Mouse (Mus musculus): Measurements from ENCODE around the gene Npepps.
A peak's percentile ranks its signal among the peaks of the same experiment; 100 is the strongest.
"Not testable (repeated sequence)": the region's sequence is repeated elsewhere in the genome, so short reads cannot be mapped to it uniquely, and the experiment has no call there.

Gene Npepps

GRCm38 (mm10) chr11:97280216-97280861 lies at the start of gene Npepps:
Gene Npepps (minus strand): TSS chr11:97280638.
- DNase-seq (ENCODE audit: low spot score) = peak; percentile 71

DNA sequence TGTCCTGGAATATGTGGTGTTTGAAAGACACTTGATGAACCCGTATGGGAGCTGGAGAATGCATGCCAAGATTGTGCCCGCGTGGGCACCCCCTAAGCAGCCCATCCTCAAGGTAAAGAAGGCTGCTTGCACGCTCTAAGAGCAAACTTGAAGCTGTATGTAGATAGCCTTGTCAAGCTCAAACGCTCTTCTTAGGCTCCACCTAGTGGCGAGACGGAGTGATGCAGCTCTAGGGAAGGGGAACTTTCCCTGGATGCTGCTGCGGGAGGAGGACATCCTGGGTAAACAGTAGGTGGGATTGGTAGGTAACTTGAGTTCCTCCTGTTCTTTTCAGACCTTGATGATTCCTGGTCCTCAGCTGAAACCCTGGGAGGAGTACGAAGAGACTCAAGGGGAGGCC lies 47.7 kb upstream of the Npepps start:
- DNase-seq (ENCODE audit: low spot score) = no peak

DNA sequence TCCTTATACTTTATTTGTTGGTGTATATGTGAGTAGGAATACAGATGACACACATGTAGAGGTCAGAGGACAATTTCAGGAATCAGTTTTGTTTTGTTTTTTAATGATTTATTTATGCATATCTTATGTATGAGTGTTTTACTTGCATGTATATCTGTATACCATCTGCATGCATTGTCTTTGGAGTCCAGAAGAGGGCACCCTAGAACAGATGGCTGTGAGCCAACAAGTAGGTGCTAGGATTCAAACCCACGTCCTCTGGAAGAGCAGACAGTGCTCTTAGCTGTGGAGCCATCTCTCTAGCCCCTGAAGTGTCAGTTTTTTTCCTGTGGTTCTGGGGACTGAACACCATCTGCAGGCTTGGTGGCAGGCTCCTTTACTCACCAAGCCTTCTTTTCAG lies 44.8 kb upstream of the Npepps start:
- no peak for DNase-seq (ENCODE audit: low spot score)

DNA sequence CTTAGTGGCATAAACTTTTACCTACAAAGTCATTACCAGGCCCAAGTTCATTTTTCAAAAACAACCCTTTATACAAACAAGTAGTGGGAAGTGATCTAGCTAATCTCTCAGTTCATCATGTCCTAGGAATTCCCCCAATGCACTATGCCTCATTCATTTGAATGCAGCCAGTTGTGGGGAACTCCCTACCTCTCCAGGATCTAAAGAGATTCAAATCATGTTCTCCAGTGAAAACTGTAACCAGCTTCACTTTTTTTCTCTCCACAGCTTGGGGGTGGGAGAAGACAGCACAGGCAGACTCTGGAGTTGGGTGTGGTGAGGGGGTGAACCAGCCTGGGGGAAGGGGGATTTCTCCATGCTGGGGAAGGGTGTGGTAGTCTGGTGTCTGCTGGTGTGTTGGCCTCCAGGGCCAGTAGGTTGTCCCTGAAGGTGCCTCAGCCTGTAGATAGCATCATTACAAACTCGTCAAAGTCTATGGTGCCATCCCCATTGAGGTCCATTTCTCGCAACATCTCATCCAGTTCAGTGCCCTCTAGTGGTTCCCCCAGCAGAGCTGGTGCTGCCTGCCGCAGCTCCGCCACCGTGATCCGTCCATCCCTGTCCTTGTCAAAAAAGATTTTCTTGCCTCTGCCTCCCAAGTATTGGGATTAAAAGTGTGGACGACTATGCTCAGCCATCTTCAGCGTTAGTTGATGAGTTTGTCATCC lies 41.6 kb upstream of the Npepps start:
- DNase-seq (ENCODE audit: low spot score) = not testable (repeated sequence)

DNA sequence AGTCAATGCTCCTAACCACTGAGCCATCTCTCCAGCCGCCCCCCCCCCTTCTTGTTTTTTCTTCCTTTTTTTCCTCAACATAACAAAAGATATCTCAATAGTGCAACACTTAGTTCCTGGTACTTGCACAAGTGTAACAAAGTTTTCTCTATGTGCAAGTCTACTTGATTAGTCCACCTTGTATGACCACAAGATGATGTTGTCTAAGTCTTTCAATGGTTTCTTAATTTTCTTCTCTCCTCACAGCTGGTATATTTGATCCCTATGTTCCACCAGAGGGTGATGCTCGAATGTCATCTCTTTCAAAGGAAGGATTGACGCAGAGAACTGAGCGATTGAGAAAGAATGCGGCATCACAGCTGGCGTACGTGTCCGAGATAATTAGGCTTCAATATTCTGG lies 40.8 kb upstream of the Npepps start:
- no peak for DNase-seq (ENCODE audit: low spot score)

- DNase-seq (ENCODE audit: low spot score) = peak; percentile 95
Observed at GRCm38 (mm10) chr11:97315504-97316503, 35.4 kb upstream of the Npepps start, which contains the start of gene Mrpl45. Gene Mrpl45 (plus strand): TSS chr11:97315716.

DNA sequence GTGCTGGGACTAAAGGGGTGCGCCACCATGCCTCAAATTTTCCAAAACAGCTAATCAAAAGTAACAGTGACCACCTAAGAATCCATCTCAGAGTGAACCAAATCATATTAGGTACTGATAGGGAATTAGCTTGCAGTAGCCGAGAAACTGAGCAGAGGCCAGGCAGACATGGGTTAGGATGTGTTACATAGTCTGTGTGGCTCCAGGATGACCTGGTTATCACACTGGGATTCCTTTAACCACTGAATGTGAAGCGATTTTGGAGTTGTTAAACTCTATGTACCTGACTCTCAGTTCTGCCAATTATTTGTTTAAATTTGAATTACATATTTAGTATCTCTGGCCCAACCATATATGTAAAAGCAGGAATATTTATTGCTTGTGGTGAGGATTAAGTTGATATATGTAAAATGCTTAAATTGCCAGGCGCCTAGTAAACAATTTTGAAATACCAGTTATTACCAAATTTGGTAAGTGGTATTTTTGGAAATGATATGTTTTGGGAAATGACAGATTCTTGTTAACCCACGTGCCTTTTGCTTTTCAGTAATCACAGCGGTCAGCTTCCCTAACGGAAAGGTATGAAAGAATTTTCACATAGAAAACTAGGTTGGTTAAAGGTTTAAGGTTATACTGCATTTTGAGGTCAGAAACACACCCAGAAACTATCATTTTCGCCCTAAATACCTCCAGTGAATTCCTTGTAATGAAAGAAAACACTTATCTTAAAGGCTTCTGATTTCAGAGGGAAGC lies 34.5 kb upstream of the Npepps start:
- DNase-seq (ENCODE audit: low spot score) = no peak

GRCm38 (mm10) chr11:97314110-97314509 lies 33.7 kb upstream of the Npepps start:
- no peak for DNase-seq (ENCODE audit: low spot score)

DNA sequence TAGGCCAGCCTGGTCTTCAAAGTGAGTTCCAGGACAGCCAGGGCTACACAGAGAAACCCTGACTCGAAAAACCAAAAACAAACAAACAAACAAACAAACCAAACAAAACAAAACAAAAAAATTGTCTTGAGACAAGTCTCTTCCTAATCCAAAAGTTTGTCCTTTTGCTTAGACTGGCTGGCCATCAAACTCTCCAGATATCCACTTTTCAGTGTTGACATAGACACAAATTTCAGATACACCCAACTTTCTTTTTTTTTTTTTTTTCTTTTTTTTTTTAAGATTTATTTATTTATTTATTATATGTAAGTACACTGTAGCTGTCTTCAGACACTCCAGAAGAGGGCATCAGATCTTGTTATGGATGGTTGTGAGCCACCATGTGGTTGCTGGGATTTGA lies 32.4 kb upstream of the Npepps start:
- not testable (repeated sequence) for DNase-seq (ENCODE audit: low spot score)

- peak; percentile 12 for DNase-seq (ENCODE audit: low spot score)
Observed at GRCm38 (mm10) chr11:97310895-97311631, 30.6 kb upstream of the Npepps start.

- DNase-seq (ENCODE audit: low spot score) = peak; percentile 27
Observed at GRCm38 (mm10) chr11:97309911-97310571, 29.6 kb upstream of the Npepps start.

DNA sequence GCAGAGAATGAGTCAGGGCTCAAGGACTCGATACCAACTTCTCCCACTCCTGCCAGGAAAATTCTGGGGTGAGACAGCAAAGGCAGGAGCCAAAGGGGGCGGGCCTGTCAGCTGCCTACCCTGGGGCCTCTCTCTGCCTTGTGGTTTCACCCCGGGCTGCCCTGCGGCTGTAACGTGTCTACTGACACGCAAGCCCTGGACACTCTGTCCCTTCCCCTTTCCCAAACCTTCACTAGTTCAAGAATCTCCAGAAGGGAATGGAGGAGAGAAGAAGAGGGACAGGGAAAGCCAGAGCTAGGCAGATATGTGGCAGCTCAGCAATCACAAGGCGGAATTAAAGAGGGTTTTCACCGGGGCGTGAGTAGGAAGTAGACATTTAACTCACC lies 29.0 kb upstream of the Npepps start:
- peak; percentile 34 for DNase-seq (ENCODE audit: low spot score)

DNA sequence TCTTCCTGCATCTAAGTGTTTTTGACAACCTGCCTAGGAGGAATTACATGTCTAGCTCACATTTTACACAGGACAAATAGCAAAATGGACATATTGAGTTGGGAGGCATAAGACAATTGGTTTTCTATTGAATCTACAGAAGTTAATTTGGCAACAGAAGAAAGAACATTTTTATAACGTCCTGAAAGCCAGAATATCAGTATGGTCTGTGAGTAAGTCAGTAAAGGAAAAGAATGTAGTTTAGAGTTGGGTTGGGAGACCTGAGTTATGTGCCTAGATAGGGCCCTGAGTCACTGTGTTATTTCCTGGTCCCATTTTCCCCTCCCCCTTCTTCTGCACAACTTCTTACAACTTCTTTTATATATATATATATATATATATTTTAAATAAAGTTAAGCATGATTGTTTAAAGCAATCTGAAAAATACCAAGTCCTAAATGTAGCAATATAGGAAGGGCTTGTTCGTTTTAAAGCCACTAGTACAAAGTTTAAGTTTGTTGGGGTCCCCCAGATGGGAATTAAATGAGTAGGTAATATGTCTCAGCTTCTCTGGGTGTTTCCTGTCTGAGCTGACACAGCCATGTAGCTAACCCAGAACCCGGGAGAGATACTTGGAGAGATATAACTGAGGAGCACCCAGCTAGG lies 28.5 kb upstream of the Npepps start:
- DNase-seq (ENCODE audit: low spot score) = no peak

- no peak for DNase-seq (ENCODE audit: low spot score)
Observed at GRCm38 (mm10) chr11:97307294-97308069, 27.0 kb upstream of the Npepps start.

GRCm38 (mm10) chr11:97304631-97305030 lies 24.2 kb upstream of the Npepps start:
- DNase-seq (ENCODE audit: low spot score) = no peak

DNA sequence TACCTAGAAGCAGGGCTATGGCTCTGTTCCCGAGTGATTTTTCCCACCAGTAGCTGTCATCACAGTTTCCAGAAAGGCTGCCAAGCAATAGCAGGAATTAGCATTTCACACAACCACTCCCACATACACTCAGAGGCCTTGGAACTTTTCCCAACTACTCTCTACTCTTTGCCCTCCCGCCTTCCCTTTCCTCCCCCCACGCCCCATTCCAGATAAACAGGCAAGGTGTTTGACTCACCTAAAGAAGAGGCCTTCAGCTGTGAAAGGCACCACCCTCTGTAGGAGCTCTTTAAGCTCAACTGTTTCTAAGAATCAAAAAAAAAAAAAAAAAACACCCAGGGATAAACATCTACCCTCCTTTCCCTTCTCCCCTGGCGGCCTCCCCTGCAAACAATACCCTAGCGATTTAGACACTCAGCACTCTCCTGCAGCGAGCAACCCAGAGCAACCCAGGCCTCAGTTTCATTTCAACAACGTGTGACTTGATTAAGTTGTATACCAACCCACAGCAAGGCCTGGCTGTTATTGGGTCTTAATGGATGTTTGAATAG lies 21.9 kb upstream of the Npepps start:
- DNase-seq (ENCODE audit: low spot score) = no peak

DNA sequence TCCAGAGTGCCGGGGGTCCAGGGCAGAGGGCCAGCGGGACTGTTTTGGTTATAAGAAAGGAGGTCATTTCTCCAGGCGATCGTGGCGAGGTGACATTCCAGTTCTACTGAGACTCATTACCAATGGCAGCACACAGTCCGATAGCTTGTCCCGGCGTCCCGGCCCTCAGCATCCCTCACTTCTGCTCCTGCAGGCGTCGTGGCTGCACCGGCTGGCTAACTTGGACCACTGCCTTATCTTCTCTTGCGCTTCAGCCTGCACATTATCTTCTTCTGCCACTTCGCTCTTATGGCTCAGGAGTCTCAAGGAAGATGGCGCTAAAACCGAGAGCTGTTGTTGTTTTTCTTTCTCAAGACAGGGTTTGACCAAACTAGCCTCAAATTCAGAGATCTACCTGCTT lies 21.0 kb upstream of the Npepps start:
- no peak for DNase-seq (ENCODE audit: low spot score)

DNA sequence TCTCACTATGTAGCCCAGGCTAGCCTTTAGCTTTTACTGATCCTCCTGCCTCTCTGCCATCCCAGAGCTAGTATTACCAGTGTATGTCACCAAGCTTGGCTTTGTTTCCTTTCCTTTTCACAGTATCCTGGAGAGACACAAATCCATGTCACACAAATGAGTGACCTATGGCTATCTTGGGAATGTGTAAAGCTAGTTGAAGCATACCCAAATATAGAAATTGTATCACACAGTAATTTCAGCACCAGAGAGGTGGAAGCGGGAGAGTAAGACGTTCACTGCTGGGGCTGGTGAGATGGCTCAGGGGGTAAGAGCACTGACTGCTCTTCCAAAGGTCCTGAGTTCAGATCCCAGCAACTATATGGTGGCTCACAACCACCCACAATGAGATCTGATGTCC lies 19.5 kb upstream of the Npepps start:
- DNase-seq (ENCODE audit: low spot score) = no peak

DNA sequence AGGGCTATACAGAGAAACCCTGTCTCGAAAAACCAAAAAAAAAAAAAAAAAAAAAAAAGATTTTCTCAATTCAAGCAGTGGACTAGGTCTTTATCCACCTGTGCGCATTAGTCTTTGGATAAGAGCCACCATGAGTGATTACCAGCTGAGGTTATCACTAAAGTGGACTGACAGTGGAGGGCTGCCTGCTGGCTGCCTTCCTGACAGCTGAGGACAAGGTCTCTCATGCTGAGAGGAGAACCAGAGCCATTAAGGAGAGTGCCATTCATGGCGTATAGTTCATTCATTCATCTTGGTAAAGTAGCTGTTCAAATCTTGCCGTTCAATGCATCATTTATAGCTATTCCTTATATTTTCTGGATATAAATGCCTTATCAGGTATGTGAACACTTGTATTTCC lies 16.1 kb upstream of the Npepps start:
- DNase-seq (ENCODE audit: low spot score) = no peak

All from ovary, postnatal 10 days (tissue).